Comparison of ENCODE assay signal across 8 mouse cellular contexts in genomic region chr12:52381161-52381967, GRCm38 (mm10).
DNase-seq lines count a peak whose midpoint lies in the region; ATAC-seq lines count a peak whose summit lies in the region.

No protein-coding gene starts in this region.

- H3K36me3 ChIP-seq in heart, embryonic 15.5 days = no peaks in the 10 kb centered on the region
- no peaks in the 10 kb centered on the region for H3K36me3 ChIP-seq in hindbrain, embryonic 11.5 days (ENCODE audit: control insufficient read depth, insufficient read depth, low read length)
- H3K36me3 ChIP-seq in midbrain, embryonic 15.5 days (replicated peaks) = no peaks in the 10 kb centered on the region

- 58% methylated on average over 18 of the region's 18 CpGs for WGBS in heart, embryonic 15.5 days
- 39% methylated on average over 18 of the region's 18 CpGs for WGBS in hindbrain, embryonic 11.5 days
- 34% methylated on average over 18 of the region's 18 CpGs for WGBS in midbrain, embryonic 15.5 days

- H3K4me2 ChIP-seq in heart, embryonic 15.5 days = no peak overlapping the region
- no peak overlapping the region for H3K4me2 ChIP-seq in hindbrain, embryonic 11.5 days (replicated peaks; ENCODE audit: low read depth, low read length)
- no peak overlapping the region for H3K4me2 ChIP-seq in midbrain, embryonic 15.5 days

- no peaks in the 10 kb centered on the region for H3K9me3 ChIP-seq in heart, embryonic 15.5 days (replicated peaks)
- H3K9me3 ChIP-seq in hindbrain, embryonic 11.5 days (ENCODE audit: control insufficient read depth, low read length) = no peaks in the 10 kb centered on the region
- H3K9me3 ChIP-seq in midbrain, embryonic 15.5 days = no peaks in the 10 kb centered on the region

- no peak overlapping the region for H3K4me3 ChIP-seq in heart, embryonic 15.5 days
- H3K4me3 ChIP-seq in hindbrain, embryonic 11.5 days (ENCODE audit: low read depth, low read length) = no peak overlapping the region
- H3K4me3 ChIP-seq in midbrain, embryonic 15.5 days = no peak overlapping the region

- H3K27me3 ChIP-seq in heart, embryonic 15.5 days = no peaks in the 10 kb centered on the region
- no peaks in the 10 kb centered on the region for H3K27me3 ChIP-seq in hindbrain, embryonic 11.5 days (ENCODE audit: control insufficient read depth, insufficient read depth, low read length)
- H3K27me3 ChIP-seq in midbrain, embryonic 15.5 days (replicated peaks) = no peaks in the 10 kb centered on the region

- no peak overlapping the region for H3K27ac ChIP-seq in heart, embryonic 15.5 days
- peak overlapping the region; percentile 77 for H3K27ac ChIP-seq in hindbrain, embryonic 11.5 days (ENCODE audit: low read depth, low read length)
- 0 out of 2 replicates have a peak overlapping the region, but pooled peaks have one; percentile 6 for H3K27ac ChIP-seq in midbrain, embryonic 15.5 days

- intact Hi-C loops in heart, postnatal 36 days (cut with DNase I) = no loop called here

- no peak for DNase-seq in heart, postnatal 36 days
- peak; percentile 94 for DNase-seq in ZHBTc4 (ENCODE audit: low read depth, low spot score)
- peak; percentile 75 for DNase-seq in hindbrain, embryonic 11.5 days (ENCODE audit: low spot score)
- DNase-seq in layer of hippocampus, adult 9-11 months = no peak
- DNase-seq in adrenal gland, postnatal 10 days = no peak
- DNase-seq in left cerebral cortex, adult 9 months (ENCODE audit: low spot score in 2 of 2) = no peak

- H3K4me1 ChIP-seq in heart, embryonic 15.5 days (replicated peaks) = peaks cover 15% of the 10 kb centered on the region
- peaks cover 7% of the 10 kb centered on the region; the same call in 1 of the 2 replicates for H3K4me1 ChIP-seq in hindbrain, embryonic 11.5 days (replicated peaks; ENCODE audit: control insufficient read depth, insufficient read depth, low read length)
- H3K4me1 ChIP-seq in midbrain, embryonic 15.5 days = peaks cover 16% of the 10 kb centered on the region

- ATAC-seq in heart, embryonic 15.5 days (replicated peaks; ENCODE audit: insufficient number of reproducible peaks, insufficient read depth, low FRiP score, low read depth) = peak; percentile 68; the same call in 1 of the 2 replicates
- peak; percentile 88 for ATAC-seq in hindbrain, embryonic 11.5 days (ENCODE audit: low FRiP score)
- ATAC-seq in midbrain, embryonic 15.5 days (replicated peaks) = peak; percentile 76

- H3K9ac ChIP-seq in heart, embryonic 15.5 days = no peak overlapping the region
- H3K9ac ChIP-seq in hindbrain, embryonic 11.5 days (ENCODE audit: low read depth, low read length) = no peak overlapping the region
- H3K9ac ChIP-seq in midbrain, embryonic 15.5 days = no peak overlapping the region

Comparison
In these comparisons a context has a peak if more than half of its experiments do, and no peak if none do; other contexts are left out.
1. DNase-seq: peak in ZHBTc4 (single experiment) and hindbrain, embryonic 11.5 days (single experiment); none in heart, postnatal 36 days (0 of 2), layer of hippocampus, adult 9-11 months (single experiment), adrenal gland, postnatal 10 days (single experiment) and left cerebral cortex, adult 9 months (0 of 2).
2. Peak in every context shown above with its lines, with median percentiles within 50 percentile points of each other: ATAC-seq.